Mouse (Mus musculus): ENCODE data around the gene Aldh6a1. TPM values are rescaled to one million over a fixed set of nuclear protein-coding genes. Genes with fewer than 3 reads are reported as not detected.
A peak's percentile ranks its signal among the peaks of the same experiment; 100 is the strongest.

The Aldh6a1 gene
- total RNA-seq, 1 experiment from 2014 or later, result 7.0 TPM

DNA sequence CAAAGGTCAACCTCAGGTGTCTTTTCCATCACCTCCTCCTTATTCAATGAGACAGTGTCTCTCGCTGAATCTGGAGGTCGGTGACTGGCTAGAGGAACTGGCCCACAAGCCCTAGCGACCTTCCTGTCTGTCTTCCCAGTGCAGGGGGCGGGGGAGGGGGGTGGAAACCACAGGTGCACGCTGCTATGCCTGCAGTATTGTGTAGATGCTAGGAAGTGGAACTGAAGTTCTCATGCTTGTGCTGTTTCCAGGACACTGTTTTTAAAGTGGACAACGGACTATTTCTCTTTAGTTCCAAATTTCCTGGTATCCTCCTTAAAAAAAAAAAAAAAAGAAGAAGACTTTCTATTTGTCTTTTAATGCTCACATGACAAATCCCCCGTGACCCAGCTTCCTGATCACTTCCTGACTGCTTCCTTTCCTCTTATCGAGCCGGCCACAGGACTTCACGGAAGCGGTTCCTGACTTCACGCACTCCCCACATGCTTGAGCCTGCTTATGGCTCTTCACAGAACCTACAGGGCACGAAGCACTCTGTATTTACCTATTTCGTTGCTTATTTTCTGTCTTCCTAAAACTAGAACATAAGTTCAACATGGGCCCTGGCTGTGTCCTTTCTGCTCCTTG is 61.9 kb downstream of the Aldh6a1 start:
- ATAC-seq (ENCODE audit: extremely low read depth, insufficient number of reproducible peaks, low FRiP score, poor library complexity, severe bottlenecking), result peak; percentile 62

DNA sequence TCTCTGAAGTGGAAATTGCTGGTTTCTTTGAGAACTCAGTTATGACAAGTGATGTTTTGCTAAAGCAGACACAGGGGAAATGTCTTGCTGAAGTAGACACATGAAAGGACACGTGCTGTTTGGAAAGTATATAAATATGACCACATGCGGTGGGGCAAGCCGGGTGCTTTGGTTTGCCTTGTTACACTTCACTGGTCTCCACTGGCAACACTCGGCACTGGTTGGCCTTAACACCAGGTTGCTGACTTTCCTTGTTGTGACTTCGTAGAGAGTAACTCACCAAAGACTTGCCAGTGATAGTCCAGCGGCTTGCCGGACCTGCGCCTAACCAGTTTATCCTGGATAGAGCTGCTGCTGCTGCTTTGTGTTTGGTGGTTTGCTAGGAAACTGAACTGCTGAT is 62.7 kb downstream of the Aldh6a1 start:
- ATAC-seq (ENCODE audit: extremely low read depth, insufficient number of reproducible peaks, low FRiP score, poor library complexity, severe bottlenecking), result peak; percentile 15; the same call in 1 of the 2 replicates

DNA sequence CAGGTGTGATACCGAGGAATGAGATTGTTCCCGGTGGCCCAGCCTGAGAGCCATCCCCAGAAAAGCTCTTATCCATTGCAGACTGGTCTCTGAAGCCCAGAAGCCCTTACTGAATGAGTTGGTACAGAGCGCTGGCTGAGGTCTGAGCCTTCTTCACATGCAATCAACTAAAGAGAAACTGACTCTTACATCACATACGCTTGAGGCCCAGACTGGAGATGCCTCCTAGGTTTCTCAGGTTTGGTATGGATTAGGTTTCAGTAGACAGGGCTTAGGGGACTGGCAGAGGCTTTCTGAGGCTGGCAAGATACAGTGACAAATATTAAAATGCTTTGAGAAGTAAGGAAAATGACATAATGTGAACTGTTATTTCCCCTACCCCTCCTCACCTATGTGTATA is 65.4 kb downstream of the Aldh6a1 start:
- no peak for ATAC-seq (ENCODE audit: extremely low read depth, insufficient number of reproducible peaks, low FRiP score, poor library complexity, severe bottlenecking)

DNA sequence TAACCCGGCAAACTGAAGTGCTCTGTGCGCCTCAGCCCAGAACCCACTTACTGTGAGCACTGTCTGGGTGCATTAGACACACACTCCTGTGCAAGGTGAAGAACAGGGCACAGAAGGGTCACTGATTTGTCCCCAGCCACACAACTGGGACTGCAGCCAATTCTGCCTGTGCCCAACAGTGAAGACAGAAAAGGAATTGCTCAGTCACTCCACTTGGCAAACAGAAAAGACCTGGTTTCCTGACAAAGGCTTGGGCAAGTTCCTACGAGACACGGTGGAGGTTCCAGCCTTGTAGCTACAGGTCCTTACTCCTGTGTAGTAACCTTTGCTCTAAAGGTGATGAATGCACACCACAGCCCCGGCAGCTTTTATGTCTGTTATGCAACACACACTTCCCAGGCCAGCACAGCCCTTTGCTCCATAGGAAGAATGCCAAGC is 66.1 kb downstream of the Aldh6a1 start:
- ATAC-seq (ENCODE audit: extremely low read depth, insufficient number of reproducible peaks, low FRiP score, poor library complexity, severe bottlenecking), result no peak

DNA sequence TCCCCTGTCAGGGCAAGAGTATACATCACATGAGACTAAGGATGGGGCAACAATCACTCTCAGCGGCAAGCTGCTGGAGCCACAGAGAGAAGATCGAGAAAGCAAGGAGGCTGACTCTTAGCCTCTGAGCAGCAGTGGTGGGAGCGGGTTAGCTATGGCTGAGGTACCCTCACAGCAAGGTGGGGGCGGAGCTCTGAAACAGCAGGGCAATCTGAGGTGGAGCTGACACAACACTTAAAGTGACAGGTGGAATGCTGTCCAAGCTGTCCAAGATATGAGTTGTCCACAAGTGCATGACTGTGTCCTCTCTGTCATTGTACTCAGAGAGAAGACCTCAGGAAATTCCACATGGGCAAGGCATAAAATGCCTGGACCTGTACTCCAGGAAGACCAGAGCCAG is 68.4 kb downstream of the Aldh6a1 start:
- ATAC-seq (ENCODE audit: extremely low read depth, insufficient number of reproducible peaks, low FRiP score, poor library complexity, severe bottlenecking), result no peak

Other genes with a start within 250 kb of the Aldh6a1 start
- gene Elmsan1, start 232.1 kb downstream of the Aldh6a1 start, total RNA-seq (2017), result 79.1 and 84.4 TPM in 2 replicates
- gene Ptgr2, start 165.8 kb downstream of the Aldh6a1 start, total RNA-seq (2017), result 34.4 and 40.1 TPM in 2 replicates
- 40.0 and 43.5 TPM in 2 replicates for gene Zfp410, start 134.2 kb downstream of the Aldh6a1 start, total RNA-seq (2017)
- 5.6 and 8.1 TPM in 2 replicates for gene Coq6, start 89.3 kb downstream of the Aldh6a1 start, total RNA-seq (2017)
- 1.7 and 2.4 TPM in 2 replicates for gene Fam161b, start 89.2 kb downstream of the Aldh6a1 start, total RNA-seq (2017)
- gene Entpd5, start 42.0 kb downstream of the Aldh6a1 start, total RNA-seq (2017), result 27.3 and 27.8 TPM in 2 replicates
- gene Bbof1, start 41.9 kb downstream of the Aldh6a1 start, total RNA-seq (2017), result 1.6 and 2.3 TPM in 2 replicates
- 42.5 and 51.9 TPM in 2 replicates for gene Rnf113a2, start 33.8 kb downstream of the Aldh6a1 start, total RNA-seq (2017)
- 11.0 and 29.6 TPM in 2 replicates for gene Lin52, start 418 bp upstream of the Aldh6a1 start, total RNA-seq (2017)
- gene Vsx2, start 118.8 kb upstream of the Aldh6a1 start, total RNA-seq (2017), result not detected in 2 replicates
- 12.8 and 15.3 TPM in 2 replicates for gene Abcd4, start 166.4 kb upstream of the Aldh6a1 start, total RNA-seq (2017)
- not detected in 2 replicates for gene Vrtn, start 190.0 kb upstream of the Aldh6a1 start, total RNA-seq (2017)
- not detected in 2 replicates for gene Syndig1l, start 247.8 kb upstream of the Aldh6a1 start, total RNA-seq (2017)

All from neutrophil, adult 5-6 weeks (primary cell).